Mouse (Mus musculus) right cerebral cortex, postnatal 36 days (tissue): ENCODE data around the gene Rgl2.

Source experiments
- DNase-seq, 2 experiments: peaks; one replicate each; pipeline ENCODE4 v3.0.0; 2022; ENCODE audit warnings: low spot score in 2 of 2, mixed read lengths in 1 of 2

The Rgl2 gene

DNA sequence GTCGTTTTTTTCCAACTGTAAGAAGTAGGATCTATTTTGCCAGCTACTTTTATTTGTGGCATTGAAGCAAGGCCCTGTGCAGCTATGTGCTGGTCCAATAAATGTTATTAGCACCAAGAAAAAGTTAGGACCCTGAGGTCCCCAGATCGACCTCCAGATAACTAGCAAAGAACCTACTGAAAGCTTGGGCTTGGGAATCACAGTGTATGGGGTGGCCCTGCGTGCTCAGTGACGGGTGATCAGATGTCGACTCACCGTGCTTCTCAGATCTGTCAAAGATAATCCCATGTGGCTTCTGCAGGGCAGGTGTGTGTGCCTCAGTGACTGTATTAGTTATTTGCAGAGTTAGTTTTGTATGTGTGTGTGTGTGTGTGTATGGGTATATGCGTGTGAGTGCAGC, 8.0 kb upstream of the Rgl2 start:
- no peak for DNase-seq

DNA sequence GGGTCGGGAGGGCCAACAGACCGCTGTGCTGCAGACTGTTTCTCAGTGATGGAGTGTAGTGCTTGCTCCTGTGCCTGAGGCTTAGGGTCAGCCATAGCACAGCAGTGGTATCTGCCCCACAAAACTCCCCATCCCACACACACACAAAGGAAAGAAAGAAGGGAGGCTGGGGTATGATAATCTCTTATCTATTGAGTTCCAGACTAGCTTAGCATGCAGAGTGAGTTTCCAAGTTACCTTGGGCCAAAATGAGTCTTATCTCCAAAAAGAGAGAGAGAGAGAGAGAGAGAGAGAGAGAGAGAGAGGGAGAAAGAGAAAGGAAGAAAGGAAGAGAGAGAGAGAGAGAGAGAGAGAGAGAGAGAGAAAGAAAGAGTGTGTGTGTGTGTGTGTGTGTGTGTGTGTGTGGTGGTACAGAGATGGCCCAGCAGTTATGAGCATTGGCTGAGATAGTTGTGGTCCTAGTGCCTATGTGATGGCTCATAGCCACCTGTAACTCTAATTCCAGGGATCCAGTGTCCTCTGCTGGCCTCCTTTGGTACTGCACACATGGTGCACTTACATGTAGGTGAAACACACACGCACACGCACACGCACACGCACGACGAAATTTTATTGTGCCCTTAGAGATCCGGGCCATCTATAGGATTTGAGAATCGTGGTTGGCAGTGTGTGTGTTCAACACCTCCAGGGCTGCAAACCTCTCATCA, 4.6 kb upstream of the Rgl2 start:
- DNase-seq: no peak

DNA sequence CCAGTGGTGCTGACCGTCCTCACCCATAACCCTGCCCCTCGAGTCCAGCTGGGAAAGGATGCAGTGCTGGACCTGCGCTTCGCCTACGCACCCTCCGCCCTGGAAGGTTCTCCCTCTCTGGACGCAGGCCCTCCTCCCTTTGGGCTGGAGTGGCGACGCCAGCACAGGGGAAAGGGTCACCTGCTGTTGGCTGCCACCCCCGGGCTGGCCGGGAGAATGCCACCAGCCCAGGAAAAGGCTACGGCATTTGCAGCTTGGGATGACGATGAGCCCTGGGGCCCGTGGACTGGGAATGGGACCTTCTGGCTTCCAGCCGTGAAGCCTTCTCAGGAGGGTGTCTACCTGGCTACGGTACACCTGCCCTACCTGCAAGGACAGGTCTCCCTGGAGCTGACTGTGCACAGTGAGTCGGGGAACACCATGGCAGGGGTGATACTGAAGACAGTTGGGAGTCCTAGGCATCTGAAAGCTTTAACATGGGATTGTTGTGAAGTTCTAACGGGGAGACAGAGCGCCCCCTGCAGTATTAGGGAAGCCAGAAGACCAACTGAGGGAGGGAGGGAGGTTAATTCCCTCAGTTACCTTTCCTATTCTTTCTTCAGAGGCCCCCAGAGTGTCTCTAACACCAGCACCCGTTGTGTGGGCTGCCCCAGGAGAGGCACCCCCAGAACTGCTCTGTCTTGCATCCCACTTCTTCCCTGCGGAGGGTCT, 3.8 kb upstream of the Rgl2 start:
- DNase-seq: no peak

DNA sequence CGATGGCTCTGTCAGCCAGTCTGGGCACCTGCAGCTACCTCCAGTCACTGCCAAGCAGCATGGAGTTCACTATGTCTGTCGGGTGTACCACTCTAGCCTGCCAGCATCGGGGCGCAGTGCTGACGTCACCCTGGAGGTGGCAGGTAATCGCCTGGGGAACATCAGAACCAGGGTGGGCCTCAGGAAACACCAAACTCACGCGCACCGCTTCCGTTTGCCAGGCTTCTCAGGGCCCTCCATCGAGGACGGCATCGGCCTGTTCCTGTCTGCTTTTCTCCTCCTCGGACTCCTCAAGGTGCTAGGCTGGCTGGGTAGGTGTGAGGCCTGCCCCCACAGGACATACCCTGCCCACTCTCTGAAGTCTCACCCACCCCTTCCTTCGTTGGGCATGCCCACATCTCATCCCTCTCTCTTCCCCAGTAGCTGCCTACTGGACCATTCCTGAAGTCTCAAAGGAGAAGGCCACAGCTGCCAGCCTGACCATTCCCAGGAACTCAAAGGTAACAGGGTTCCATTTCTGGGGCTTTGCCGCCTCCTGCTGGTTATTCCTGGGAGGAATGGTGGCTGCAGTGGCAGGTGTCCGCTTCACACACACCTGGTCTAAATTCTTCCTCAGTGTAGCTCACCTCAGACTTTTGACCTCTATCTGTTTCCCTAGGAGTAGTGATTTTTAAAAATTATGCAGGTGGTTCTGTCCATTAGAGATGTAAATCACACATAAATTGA, 3.0 kb upstream of the Rgl2 start:
- DNase-seq: no peak

DNA sequence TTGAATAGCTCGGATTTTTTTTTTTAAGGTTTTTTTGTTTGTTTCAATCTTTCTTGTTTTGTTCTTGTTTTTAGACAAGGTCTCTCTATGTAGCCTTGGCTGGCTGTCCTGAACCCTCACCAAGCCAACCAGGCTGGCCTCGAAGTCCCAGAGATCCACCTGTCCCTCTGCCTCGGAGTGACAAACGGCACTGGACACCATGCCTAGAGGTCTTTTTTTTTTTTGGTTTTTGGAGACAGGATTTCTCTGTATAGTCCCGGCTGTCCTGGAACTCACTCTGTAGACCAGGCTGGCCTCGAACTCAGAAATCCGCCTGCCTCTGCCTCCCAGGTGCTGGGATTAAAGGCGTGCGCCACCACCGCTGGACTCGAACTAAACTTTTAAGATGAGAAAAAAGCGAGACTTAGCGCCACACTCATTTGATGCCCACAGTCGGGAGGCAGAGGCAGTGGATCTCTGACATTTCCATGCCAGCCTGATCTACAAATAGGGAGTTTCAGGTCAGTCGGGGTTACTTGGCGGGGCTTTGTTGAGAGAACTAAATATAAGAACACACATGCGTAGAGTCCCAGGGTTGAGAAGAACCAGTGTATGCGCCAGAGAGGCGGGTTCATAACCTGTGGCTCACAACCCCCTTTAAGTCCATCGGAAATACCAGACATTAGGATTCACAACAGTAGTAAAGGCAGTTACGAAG, 944 bp upstream of the Rgl2 start:
- no peak for DNase-seq

DNA sequence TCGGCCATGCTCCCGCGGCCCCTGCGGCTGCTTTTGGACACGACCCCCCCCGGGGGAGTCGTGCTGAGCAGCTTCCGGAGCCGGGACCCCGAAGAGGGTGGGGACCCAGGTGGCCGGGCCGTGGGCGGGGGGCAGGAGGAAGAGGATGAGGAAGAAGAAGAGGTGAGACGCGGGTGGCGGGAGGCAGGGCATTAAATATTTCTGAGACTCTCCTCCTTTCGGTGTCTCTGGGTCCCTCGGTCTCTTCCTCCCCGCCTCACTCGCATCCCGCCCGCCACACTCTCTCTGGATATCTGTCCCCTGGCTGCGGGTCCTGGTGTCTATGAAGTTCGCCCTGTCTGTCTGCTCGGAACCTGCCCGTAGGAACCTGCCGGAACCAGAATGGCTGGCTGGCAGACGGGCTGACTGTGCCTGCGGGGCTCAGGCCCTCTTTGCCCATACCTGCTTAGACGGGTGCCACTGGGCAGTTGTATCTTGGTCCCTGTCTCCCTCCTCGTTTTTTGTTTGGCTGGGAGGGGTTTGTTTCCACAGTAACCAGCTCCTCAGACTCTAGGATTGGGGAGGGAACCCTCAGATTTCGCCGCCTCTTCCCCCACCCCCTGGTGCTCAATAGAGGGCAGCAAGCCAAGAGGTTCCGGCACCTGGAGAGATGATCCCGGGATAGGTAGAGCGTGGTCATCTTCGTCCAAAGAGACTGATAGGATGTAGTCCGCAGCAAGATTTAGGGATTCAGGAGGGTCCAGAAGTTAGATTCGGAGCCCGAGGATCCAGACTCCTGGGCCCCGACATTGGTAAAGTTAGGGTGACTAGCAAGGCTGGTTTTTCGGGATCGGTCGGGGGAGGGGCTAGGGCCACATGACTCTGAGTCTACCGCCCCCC, 1.2 kb downstream of the Rgl2 start:
- DNase-seq: peak; percentile 51 to 65

DNA sequence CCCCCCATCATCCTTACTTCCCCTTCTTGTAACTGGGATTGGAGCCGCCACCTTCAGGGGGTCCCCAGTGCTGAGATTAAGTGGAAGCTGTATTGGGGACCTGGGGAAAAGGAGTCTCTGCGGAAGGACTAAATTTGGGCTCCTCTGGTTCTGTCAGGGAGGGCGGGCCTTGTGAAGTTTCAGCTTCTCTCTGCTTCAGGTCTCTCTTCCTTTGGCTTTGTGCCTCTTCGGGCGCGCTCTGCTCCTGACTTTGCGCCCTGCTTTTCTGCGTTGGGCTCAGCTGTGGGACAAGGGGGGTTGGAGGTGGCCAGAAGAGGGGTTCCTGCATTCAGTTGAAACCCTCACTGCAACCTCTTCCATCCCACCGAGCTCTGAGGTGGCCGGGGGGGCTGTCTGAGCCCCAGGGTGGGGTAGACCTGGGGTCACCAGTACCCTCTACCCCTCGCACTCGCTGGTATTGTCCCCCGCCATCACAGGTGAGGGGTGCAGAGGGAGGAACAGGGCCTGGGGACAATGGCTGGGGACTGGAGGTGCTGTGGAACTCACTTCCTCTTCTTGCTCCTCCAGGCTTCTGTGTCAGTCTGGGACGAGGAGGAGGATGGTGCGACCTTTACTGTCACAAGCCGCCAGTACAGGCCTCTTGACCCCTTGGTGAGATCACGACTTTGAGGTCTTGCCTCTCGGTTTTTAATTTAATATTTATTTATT, 2.0 kb downstream of the Rgl2 start:
- DNase-seq: no peak

DNA sequence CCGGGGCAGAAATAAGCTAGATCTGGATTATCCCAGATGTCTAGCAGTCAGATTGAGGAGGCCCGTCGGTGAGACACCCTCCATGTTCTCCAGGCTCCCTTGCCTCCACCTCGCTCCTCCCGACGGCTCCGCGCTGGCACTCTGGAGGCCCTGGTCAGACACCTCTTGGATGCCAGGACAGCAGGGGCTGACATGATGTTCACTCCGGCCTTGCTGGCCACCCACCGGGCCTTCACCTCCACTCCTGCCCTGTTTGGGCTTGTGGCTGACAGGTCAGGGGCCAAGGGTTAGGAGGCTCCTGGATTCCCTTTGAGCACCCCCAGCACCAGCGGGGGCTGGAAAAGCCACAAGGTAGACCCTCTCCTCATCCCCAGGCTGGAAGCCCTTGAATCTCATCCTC, 2.6 kb downstream of the Rgl2 start:
- DNase-seq: no peak

DNA sequence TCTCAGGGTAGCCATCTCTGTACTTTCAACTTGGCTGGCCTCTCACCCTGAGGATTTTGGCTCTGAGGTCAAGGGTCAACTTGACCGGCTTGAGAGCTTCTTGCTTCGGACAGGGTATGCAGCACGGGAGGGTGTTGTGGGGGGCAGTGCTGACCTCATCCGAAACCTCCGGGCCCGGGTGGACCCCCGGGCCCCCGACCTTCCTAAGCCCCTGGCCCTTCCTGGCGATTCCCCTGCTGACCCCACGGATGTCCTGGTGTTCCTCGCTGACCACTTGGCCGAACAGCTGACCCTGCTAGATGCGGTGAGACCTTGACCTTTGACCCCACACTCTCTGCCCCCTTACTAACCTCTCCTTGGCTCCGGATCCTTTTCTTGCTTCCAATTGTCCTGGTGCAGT, 3.1 kb downstream of the Rgl2 start:
- no peak for DNase-seq

DNA sequence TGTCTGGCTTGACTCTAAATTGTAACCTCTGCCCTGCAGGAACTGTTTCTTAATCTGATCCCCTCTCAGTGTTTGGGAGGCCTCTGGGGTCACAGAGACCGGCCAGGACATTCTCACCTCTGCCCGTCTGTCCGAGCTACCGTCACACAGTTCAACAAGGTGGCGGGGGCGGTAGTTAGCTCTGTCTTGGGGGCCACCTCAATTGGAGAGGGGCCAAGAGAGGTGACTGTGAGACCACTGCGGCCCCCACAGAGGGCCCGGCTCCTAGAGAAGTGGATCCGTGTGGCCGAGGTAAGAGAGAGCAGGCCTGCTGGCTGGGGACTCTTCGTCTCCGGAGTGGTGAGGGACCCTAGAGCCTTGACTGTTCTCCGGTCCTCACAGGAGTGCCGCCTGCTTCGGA, 3.6 kb downstream of the Rgl2 start:
- DNase-seq: no peak

DNA sequence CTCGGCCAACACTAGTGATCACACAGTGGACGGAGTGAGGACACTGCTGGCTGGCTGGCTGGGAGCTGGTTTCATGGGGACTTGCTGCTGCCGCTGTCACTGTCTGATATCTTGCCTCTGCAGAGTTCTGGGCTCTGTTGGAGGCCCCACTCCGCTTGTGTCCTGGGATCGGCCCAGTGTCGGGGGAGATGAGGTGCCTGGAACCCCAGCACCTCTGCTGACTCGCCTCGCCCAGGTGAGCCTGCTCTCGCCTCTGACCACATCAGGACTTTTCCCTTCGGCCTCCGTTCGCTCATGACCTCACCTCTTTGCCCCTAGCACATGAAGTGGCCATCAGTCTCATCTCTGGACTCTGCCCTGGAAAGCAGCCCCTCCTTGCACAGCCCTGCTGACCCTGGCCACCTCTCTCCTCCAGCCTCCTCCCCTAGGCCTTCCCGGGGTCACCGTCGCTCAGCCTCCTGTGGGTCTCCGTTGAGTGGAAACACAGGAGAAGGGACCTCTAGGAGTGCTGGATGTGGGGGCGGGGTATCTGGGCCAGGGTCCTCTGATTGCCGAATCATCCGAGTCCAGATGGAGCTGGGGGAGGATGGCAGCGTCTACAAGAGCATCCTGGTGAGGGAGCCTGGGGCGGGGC, 6.2 kb downstream of the Rgl2 start:
- DNase-seq: no peak

DNA sequence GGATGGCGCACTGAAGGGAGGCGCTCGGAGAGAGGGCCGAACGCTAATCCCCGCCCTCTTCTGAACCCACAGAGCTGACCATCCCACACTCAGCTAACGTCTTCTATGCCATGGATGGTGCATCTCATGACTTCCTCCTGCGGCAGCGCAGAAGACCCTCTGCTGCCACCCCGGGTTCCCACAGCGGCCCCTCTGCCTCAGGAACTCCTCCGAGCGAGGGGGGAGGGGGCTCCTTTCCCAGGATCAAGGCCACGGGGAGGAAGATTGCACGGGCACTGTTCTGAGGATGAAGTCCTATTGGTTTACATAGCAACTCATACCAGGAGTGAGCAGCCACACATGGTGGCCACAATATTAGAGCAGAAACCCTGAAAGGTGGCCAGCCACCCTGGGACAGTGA, 7.7 kb downstream of the Rgl2 start:
- no peak for DNase-seq

DNA sequence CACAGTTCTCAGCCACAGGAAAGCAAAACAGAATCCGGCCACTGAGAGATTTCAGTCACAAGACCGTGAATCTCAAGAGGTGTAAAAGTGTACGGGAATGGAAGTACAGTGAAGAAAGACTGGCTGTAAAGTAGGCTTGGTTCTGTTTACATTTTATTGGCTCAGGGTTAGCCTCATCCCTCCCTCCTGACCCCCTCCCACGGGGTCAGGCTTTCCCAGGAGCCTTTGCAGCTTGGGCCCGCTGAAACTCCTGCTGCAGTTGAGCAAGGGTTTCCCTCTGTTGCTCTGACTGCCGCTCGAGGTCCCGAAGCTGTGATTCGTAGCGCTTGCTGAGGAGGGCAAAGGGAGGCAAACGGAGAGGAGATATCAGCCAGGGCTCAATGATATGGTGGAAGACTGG, 9.4 kb downstream of the Rgl2 start:
- DNase-seq: no peak

DNA sequence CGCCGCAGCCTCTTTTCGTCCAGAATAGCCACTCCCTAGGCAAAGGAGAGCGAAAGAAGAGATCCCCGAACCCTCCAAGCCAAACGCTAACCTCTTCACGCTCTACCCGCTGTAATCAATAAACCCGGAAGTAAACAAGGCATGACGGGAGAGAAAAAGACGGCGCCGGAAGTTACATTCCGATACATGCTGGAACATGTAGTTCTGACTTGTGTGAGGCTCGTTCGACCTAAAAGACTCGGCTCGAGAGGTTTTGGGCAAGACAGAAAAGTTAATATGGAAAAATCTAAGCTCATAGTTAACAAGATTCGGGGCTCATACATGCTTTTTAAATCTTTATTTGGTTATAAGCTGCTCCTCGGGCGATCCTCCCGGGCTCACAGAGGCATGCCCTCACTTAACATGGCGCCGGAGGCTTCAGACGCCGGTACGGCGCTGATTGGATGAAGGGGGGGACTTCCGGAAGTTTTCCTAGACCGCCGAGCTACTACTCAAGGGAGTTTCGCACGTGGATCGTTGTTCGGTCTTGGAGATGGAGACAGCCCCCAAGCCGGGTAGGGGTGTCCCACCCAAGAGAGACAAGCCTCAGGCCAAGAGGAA, 11.0 kb downstream of the Rgl2 start, which contains the start of the genes Pfdn6 and Wdr46:
Gene Pfdn6, minus strand, starts transcription at position 138 of the 600 bp plus-strand sequence.
Gene Wdr46, plus strand, starts transcription at position 455 of the 600 bp plus-strand sequence.
- peak; percentile 86 to 89 for DNase-seq

DNA sequence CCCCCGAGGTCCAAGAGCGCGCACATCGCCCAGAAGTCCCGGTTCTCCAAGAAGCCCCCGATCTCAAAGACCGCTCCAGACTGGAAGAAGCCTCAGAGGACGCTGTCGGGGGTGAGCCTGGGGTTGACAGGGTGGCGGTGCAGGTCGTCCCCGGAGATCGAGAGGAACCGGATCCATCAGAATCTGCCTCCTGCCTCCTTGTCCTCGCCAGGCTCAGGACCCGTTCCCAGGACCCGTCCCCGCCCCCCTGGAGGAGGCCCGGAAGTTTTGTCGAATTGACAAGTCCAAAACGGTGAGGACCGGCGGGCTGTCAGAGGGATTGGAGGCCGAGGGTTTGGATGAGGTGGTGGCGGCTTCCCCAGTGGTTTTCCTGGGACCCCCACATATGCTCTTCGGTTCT, 11.6 kb downstream of the Rgl2 start:
- DNase-seq: no peak

DNA sequence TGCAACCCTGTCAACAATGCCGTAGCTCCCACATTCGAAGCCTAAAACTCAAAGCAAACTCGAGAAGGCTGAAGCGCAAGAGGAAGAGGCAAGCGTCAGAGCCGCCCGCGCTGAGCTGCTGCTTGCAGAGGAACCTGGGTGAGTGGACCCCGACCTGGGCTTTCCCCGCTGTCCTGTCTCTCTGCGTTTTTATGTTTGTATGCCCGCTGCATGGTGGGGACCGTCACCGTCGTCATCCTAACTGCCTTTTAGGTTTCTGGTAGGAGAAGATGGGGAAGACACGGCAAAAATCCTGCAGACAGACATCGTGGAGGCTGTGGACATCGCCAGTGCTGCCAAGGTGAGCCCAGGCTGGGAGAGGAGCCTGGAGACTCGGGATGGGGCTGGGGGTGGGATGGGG, 12.0 kb downstream of the Rgl2 start:
- DNase-seq: no peak

DNA sequence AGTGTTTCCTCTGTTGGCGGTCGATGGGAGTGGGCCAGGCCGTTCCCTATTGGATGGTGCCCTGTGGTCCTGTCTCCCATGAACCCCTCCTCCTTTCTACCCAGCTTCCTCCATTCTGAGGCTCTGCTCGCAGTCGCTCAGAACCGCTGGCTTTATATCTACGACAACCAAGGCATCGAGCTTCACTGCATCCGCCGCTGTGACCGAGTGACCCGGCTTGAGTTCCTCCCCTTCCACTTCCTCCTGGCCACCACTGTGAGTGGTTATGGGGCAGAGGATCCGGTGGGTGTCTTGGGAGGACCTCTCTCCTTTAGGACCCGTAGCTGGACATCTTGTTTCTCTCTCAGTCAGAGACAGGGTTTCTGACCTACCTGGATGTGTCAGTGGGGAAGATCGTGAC, 14.1 kb downstream of the Rgl2 start:
- DNase-seq: no peak

DNA sequence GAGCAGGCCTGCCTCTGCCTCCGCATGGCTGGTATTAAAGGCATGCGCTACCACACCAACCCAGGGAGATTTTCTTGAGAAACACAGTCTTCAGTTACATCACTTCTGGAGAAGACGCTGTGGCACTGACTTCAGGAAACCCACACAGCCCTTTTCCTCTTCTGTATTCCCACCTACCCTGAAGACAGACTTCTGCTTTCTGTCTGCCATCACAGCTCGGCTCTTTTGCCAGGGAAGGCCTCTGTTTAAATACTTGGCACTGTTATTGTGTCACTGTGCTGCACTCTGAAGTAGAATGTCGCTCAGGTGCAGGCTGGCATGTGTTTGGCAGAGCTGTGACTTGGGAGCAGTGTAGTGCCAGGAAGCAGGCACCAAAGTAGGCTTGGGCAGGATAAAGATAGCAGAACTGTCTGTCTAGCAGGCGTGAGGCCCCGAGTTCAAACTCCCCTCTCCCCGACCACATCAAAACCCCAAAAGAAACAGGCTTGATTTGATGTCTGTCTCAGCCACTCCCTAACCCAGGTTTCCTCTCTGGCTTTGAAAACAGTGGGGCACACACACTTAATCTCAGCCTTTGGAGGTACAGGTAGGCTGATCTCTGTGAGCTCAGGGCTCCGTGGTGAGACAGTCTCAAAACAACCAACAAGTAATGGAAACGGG, 18.2 kb downstream of the Rgl2 start:
- no peak for DNase-seq
